Mouse (Mus musculus) MEL (cell line): ENCODE results near the gene Aldh3b1.

ENCODE experiments used
- CTCF ChIP-seq, 3 experiments: IDR thresholded peaks in 2 of 3; conservative IDR thresholded peaks in 1 of 3; 2 replicates each; pipeline ENCODE4 v1.5.1; 2011 to 2012; ENCODE audit warnings: low read length in 3 of 3, low read depth in 2 of 3, mild to moderate bottlenecking in 2 of 3, improper control_type of control experiment in 1 of 3, inconsistent platforms in 1 of 3, mixed read lengths in 1 of 3, moderate library complexity in 1 of 3; ENCODE audit not compliant: control insufficient read depth in 1 of 3, insufficient read depth in 1 of 3, poor library complexity in 1 of 3, severe bottlenecking in 1 of 3
- MAFK ChIP-seq: IDR thresholded peaks from 2 replicates; pipeline ENCODE4 v1.6.1; 2011; ENCODE audit warnings: low read depth, mild to moderate bottlenecking, low read length, improper control_type of control experiment, borderline replicate concordance
- MAX ChIP-seq: IDR thresholded peaks from 2 replicates; pipeline ENCODE4 v1.6.1; 2011; ENCODE audit warnings: low read length, improper control_type of control experiment
- MYC ChIP-seq: IDR thresholded peaks from 2 replicates; pipeline ENCODE4 v1.6.1; 2011; ENCODE audit warnings: low read depth, mild to moderate bottlenecking, low read length, improper control_type of control experiment, moderate library complexity
- NELFE ChIP-seq: IDR thresholded peaks from 2 replicates; pipeline ENCODE4 v1.6.1; 2011; ENCODE audit warnings: low read depth, low read length, improper control_type of control experiment
- POLR2A ChIP-seq, 2 experiments: IDR thresholded peaks; 2 replicates each; pipeline ENCODE4 v1.6.1; 2011 to 2012; ENCODE audit warnings: low read length in 2 of 2, mild to moderate bottlenecking in 2 of 2, control low read depth in 1 of 2, improper control_type of control experiment in 1 of 2, low read depth in 1 of 2, moderate library complexity in 1 of 2; ENCODE audit not compliant: control insufficient read depth in 1 of 2, insufficient read depth in 1 of 2, poor library complexity in 1 of 2
- SMC3 ChIP-seq: IDR thresholded peaks from 2 replicates; pipeline ENCODE4 v1.6.1; 2011; ENCODE audit warnings: low read depth, low read length, improper control_type of control experiment
- USF2 ChIP-seq, 2 experiments: IDR thresholded peaks; 2 replicates each; pipeline ENCODE4 v1.6.1; 2011 to 2012; ENCODE audit warnings: improper control_type of control experiment in 2 of 2, low read length in 2 of 2, borderline replicate concordance in 1 of 2, inconsistent platforms in 1 of 2, low read depth in 1 of 2, mild to moderate bottlenecking in 1 of 2; ENCODE audit not compliant: insufficient read depth in 1 of 2
- ZKSCAN1 ChIP-seq: IDR thresholded peaks from 2 replicates; pipeline ENCODE4 v1.6.1; 2012; ENCODE audit warnings: low read depth, mild to moderate bottlenecking, inconsistent platforms, low read length, improper control_type of control experiment, moderate library complexity

DNA sequence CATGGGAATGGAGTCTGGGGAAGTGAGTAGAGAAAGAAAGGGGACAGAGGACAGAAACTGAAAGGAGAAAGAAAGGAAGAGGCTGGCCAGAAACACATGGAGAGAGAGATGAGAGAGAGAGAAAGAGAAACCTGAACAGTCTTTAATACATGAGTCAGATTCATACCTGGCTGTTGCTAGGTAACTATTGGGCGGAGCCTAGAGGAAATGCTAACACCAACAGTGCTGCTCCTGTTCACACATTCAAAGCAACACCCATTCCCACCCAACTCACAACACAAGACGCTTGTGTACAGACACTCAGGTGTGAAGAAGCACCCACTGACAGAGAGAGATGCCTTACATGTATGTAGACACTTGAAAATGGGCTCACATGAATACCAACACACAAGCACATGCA, 46.3 kb upstream of the Aldh3b1 start:
- TF ChIP-seq POLR2A (IDR thresholded peaks at IDR 0.05; ENCODE audit: control insufficient read depth in 1 of 2, insufficient read depth in 1 of 2, low read depth in 1 of 2, low read length in 2 of 2, poor library complexity in 1 of 2) = no peak
- TF ChIP-seq CTCF (IDR thresholded peaks at IDR 0.05 in 2 of 3, conservative IDR thresholded peaks at IDR 0.05 in 1 of 3; ENCODE audit: control insufficient read depth in 1 of 3, insufficient read depth in 1 of 3, low read depth in 2 of 3, low read length in 3 of 3, poor library complexity in 1 of 3, severe bottlenecking in 1 of 3) = no peak
- no peak for TF ChIP-seq ZKSCAN1
- TF ChIP-seq MAFK = no peak
- no peak for TF ChIP-seq USF2 (IDR thresholded peaks at IDR 0.05; ENCODE audit: borderline replicate concordance in 1 of 2, insufficient read depth in 1 of 2, low read depth in 1 of 2, low read length in 2 of 2)
- TF ChIP-seq NELFE = no peak
- no peak for TF ChIP-seq MYC
- no peak for TF ChIP-seq MAX
- no peak for TF ChIP-seq SMC3
